Mouse (Mus musculus) CD8-positive naive resting alpha-beta T cell, adult 57 days (primary cell): ENCODE data around the gene G3bp1. TPM values are rescaled to one million over a fixed set of nuclear protein-coding genes. Genes with fewer than 3 reads are reported as not detected.

Experiments
- total RNA-seq: library from RNA; stranded (reverse); gene quantifications from one replicate; pipeline ENCODE4 v1.2.4, GENCODE M21; 2023

The G3bp1 gene
- total RNA-seq = 85.9 TPM

GRCm38 (mm10) chr11:55469048-55469843 is at the start of gene G3bp1:
Gene G3bp1, plus strand, starts transcription at chr11:55469685.

GRCm38 (mm10) chr11:55422978-55423377 is 46.5 kb upstream of the G3bp1 start, which contains the start of gene Sparc:
Gene Sparc, minus strand, starts transcription at chr11:55423183.

GRCm38 (mm10) chr11:55461019-55461645 is 8.4 kb upstream of the G3bp1 start, which contains the start of gene Atox1:
Gene Atox1, minus strand, starts transcription at chr11:55461239.

Other genes starting within 250 kb of the G3bp1 start
- 0.24 TPM for gene Fat2, start 133.1 kb upstream of the G3bp1 start, total RNA-seq
- 2.4 TPM for gene Sparc, start 46.5 kb upstream of the G3bp1 start, total RNA-seq
- 54.7 TPM for gene Atox1, start 8.4 kb upstream of the G3bp1 start, total RNA-seq
- gene Glra1, start 138.5 kb downstream of the G3bp1 start, total RNA-seq = not detected